Mouse (Mus musculus) c-Kit-negative CD71-positive TER-119-positive erythroid progenitor cells, embryonic 14.5 days (primary cell): Measurements from ENCODE around the gene Guk1.

Experiments used
- DNase-seq: peaks from one replicate; pipeline ENCODE4 v3.0.0-alpha.2; 2013; ENCODE audit warnings: low read depth, low spot score

Guk1 gene

DNA sequence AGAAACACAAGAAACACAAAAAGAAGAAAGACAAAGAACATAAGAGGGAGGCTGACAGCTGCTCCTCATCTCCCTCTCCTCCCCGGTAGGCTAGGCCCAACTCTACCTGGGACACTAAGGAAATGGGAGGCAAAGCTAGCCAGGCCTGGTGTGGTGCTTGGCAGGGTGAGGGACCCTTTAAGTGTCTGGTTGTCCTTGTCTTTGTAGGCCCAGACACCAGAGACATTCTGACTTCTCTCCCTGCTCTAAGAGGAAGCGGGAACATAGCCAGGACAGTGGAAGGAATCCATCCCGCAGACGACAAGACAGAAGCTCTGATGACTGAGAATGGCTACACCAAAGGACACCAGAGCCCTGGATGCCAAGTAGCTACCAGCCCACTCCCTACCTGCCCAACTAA, 18.0 kb upstream of the Guk1 start:
- DNase-seq: no peak

DNA sequence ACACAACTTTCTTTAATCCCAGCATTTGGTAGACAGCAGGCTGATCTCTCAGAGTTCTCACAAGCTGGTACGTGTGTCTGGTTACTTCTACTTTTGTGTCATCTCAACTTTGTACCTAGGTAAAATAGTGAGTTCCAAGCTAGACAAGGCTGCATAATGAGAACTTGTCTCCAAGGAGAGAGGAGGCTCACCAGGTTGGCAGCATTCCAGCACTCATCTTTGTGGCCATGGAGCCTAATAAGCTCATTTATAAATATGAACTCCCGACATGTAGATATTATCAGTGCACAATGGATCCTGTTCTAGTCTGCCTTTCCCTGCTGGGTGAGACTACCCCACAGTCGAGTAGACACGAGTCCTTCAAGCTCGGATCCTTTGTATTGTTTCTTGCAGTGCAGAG, 17.6 kb upstream of the Guk1 start:
- DNase-seq: no peak

DNA sequence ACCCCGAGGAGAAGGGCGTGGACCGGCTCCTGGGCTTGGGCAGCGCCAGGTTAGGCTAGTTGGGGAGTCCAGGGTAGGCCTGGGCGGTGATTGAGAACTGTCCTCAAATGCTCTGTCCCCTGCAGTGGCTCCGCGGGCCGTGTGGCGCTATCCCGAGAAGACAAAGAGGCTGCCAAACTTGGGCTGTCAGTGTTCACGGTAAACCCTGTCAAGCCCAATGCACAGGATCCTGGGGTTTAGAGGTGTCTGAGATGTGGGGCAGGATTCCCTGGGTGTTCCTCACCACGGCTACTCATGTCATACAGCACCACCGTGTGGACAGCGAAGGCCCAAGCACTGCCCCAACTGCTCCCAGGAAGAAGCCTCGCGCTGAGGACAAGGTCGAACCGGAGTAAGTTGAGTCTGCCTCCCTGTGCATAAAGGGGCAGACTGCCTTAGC, 17.0 kb upstream of the Guk1 start:
- peak; percentile 72 for DNase-seq

DNA sequence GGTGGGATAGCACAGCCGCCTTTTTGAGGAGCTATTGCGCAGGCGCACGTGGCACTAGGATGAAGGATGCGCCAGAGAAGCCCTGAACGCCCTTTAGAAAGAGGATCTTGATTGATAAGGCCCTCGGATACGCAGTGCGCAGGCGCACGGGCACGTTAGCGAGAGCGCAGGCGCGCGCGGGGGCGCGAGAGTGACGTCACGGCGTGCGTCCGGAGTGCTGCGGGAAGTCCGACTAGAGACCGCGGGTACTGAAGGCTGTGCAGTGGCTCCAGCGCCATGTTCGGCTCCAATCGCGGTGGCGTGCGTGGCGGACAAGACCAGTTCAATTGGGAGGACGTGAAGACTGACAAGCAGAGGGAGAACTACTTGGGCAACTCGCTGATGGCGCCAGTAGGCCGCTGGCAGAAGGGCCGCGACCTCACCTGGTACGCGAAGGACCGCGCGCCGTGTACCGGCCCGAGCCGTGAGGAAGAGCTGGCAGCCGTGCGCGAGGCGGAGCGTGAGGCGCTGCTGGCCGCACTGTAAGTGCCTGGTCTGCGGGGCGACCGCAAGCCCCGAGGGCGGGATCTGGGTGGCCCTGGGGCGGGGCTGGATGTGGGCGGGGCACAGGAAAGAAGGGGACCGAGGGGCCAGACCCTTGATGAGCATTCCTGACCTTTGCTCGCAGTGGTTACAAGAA, 16.3 kb upstream of the Guk1 start, which contains the start of gene 2310033P09Rik:
Gene 2310033P09Rik, plus strand, starts transcription at position 169 of the 679 bp plus-strand sequence.
- DNase-seq: peak; percentile 84

DNA sequence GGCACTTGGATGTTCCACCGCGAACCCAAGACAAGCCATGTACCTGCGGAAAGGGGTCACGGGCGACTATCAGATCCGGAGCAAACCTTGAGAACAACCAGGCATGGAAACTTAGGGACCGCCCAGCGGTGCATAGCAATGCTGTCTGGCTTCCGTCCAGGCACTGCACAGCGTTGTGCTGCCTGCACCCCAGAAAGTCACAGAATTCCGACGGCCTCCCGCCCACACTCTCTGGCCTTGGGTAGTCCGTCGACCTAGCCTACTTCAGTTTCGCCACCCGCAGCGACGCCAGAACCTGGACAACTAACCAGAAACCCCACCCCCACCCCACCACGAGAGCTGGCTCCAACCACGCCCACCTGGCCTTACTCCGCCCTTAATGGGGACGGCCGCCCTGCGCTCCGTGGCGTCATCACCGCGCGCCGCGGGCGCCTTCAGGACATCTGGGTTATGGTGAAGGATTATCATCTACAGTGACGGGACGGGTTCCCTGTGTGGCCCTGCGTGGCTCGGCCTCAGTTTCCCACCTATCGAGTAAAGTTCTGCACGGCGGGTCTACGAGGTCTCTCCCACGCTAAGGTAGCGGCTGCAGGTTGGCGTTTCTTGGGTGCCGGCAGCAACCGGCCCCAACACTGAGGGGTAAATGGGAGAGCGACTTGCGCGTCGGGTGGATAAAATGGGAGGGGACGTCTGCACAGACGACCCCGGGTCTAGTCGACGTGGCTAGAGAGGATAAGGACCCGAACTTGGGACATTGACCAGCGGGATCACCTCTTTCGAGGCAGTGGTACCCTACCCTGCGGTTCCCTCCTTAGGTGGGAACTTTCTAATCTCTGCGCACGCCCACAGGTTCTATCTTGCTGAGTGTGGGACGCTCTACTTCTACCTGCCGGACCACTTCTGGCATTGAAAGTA, 10.3 kb upstream of the Guk1 start, which contains the start of gene Mrpl55:
Gene Mrpl55, plus strand, starts transcription at position 406 of the 915 bp plus-strand sequence.
- DNase-seq: peak; percentile 87

DNA sequence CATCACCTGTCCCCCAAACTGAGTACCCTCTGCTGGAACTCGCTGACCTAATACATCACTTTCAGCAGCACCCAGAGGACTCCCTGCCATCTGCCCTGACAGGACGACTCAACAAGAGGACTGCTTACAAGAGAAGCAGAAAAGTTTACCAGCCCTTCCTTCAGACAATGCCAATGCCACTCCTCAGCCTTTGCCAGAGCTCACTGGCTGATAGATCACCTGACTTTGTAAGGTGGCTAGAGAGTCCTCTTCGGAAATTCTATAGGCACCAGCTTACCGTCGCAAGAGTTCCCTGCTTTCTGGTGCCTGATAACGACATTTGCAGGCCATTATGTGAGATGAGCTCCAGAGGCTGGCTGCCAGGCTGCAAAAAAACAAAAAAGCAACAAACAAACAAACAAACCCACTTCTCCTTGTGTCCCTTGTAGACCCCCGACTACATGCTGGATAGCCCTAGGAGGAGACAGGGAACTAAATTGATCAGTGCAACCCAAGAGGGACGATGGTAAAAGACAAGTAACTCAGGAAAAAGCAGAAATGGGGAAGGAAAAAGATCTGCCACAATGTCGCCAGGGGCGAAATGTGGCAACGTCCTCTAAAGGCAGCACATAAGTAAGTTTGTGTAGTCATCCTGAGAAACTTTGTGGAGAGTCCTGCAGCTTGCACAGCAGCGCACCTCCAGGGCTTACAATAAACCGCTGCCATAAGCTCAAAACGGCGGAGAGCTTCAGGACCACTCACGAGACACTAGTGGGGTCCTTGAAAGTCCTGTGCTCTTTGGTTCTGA, 9.4 kb upstream of the Guk1 start:
- no peak for DNase-seq

DNA sequence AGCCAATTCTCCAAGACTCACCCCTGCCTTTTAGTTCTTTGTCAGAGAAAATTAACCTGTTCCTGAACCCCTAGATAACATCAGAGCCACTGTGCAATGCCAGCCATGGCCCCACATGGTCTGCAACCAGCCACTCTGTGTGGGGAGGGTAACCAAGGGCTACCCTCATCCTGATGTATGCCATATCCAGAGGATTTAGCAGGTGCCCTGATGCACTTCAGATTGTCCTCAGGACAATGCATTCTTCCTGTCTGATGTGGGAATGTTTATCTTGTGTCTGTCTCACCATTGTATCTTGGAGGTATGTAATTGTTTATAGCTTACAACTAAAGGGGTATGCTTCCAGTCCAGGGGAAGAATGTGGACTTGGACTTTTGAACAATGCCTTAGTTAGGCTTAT, 4.2 kb upstream of the Guk1 start:
- no peak for DNase-seq

DNA sequence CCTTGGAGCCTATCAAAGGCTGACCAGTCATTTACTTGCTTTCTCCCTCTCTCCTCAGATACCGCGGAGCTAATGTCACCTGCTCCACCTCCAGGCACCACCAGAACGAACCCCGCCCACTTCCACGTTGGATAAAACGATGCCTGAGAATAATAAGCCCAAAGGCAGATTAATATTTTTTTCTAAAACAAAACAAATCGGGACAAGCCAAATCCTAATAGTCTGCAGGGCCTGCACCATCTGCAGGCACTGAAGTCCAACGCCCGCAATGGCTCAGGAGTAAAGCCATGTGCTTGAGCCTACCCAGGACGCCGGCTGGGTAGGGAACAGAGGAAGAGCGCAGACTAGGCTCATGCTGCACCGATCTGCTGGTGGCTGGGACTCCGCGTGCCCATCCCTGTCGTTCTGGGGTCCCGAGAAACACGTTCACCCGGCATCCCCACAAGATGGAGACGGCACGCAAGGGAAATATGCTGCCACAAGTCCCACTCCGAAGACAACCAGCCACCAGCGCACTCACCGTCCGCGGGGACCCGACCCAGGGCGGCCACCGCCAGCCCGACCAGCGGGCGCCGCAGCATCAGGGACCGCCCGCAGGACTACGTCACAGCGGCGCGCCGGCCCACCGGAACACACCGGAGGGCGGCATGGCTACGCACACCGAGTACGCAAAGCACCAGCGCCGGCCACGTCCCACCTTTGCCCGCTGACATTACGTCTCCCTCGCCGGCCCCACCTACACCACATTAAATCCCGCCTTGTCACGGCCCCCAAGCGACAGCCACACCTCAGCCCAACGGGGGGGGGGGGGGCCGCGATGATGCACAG, 567 bp downstream of the Guk1 start:
- DNase-seq: peak; percentile 65

DNA sequence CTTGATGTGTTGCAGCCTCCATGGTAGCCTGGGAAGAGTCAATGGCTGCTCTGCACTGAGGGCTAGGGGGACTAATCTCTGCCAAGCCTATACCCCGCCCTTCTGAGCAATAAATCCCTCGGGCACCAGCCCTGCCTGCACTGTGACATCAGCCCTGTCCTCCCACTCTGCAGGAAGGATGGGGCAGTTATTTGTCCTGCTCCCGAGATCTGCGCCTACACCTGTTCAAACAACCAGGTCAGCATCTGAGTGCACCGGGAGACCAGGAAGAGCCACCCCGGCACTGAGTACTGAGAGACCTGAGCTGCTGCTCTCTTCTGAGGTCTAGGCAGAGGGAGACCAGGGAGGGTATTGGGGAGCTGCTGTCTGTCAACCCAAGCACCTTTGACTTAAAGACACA, 4.3 kb downstream of the Guk1 start:
- DNase-seq: no peak

DNA sequence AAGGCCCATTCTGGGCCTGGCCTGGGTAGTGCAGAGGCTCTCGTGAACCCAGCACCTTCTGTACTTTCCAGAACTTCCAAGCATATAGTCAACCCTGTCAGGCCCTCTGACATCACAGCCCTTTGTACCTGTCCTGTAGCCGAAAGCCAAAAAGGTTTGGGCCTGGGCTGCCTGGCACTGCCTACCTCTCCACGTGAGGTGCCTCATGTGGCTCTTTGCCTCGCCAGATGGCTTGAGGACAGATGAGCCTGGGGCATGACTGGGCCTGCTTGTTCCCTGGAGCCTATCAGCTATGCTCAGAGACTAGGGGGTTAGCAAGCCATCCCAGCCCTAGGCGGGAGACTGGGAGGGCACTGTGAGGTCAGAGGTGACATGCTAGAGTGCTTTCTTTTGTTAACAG, 6.5 kb downstream of the Guk1 start:
- no peak for DNase-seq

DNA sequence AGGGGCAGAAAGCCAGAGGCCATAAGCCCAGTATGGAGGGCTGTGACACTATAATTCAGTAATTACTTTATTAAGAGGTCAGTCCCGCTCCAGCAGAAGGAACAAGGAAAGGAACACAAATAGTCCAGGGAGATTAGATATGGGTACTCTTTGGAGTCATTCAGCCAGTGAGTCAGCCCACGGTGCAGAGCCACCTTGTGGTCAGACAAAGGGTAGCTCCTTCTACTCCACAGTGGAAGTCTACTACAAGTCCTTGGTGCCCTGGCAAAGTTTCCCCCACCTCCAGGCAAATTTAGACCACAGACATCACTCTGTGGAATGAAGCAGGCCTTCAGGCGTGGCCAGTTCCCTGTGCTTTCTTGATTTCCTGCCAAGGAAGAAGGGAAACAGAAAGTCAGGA, 8.2 kb downstream of the Guk1 start:
- peak; percentile 67 for DNase-seq

DNA sequence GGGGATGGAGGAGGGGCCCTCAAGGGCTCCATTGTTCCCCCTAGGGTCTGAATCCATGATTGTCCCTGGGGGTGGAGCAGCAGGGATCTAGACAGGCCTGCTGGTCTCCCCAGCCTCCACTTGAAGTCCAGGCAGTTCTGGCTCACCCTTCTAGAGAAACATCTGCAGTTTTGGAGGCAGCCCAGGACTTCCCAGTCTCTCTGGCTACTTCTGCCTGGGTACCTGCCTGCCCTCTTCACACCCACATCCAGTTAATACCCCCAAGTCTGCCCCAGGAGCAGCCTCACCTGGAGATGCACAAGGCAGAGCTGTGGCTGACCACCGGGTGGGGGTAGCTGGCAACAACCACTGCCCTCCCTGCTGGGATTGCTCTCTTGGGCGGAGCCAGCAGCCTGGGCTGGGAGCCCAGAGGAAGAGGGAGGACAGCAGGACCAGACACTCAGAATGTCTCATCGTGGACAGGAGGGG, 9.1 kb downstream of the Guk1 start, which contains the start of gene Gjc2:
Gene Gjc2, minus strand, starts transcription at position 350 of the 468 bp plus-strand sequence.
- no peak for DNase-seq

DNA sequence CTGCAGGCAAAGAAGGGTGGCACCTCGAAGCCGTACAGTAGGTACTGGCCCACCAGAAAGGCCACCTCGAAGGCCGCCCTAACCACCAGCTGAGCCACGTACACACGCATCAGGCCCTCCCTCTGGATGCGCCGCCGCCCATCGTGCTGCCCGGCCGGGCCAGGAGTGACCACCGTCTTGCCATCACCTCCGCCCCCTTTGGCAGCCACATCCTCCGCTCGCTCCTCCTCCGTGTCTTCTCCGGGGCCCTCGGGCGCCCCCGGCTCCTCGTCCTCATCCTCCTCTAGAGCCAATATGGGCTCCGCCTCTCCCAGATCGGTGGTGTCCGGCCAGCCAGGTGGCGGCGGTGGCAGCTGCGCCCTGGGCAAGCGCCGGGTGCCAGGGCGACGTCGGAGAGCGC, 15.1 kb downstream of the Guk1 start:
- DNase-seq: no peak

DNA sequence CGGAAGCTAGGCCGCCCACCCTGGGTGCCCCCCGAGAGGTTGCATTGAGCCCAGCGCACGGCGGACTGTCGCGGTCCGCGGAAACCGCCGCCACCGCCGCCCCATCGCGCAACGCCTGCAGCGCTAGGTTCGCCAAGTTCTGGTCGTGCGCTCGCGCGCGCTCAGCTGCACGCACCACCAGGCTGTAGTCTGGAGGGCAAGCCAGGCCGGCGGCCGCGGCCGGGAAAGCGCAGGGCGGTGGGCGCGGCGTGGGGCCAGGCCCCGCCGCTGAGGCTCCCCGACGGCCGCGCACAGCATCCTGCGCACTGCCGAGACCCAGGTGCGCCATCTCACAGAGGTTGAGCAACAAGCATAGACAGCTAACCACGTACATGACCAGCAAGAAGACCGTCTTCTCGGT, 15.5 kb downstream of the Guk1 start:
- no peak for DNase-seq

DNA sequence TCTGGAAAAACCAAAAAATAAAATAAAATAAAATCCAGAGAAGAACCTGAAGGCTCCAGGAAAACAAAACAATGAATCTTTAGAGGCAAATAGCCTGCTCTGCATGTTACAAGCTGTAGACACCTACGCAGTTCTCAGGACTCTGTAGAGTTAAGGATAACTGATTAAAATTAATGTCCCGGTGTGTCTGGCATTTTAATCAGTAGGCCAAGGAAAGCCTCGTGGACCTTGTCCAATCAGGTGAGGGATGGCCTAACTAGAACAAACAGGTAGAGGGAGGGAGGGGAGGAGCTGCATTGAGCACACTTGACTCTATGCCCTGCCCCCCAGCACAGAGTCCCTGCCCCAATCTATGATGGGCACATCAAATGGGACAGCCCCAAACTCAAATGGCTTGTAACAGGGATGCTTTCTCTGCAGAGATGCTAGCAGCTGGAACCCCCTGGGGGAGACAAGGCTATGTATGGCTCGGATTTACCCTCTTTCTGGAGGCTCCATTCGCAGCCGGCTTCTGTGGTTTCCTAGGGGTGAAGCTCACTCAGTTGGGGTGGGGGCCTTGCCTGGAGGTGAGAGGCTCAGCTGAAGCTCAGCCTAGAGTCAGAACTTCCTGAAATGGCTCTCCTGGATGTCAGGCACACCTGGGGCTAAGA, 17.7 kb downstream of the Guk1 start:
- DNase-seq: no peak

DNA sequence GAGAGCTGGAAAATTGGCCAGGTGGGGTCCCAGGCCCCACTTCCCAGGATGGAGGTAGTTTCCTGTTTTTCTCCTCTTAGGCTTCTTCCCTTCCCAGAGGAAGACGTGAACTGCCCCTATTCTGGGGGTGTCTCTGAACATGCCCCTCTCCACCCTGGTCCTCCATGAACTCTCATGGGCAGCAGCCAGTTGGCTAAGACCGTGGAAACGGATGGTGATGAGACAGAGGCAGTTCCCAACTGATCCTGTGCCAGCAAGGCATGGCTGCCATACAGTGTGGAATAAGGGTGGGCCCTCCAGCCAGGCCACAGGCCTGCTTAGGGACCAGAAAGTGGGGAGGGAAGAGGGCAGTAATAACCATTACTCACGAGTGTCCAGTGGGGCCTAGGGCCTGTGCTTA, 21.5 kb downstream of the Guk1 start:
- DNase-seq: no peak

DNA sequence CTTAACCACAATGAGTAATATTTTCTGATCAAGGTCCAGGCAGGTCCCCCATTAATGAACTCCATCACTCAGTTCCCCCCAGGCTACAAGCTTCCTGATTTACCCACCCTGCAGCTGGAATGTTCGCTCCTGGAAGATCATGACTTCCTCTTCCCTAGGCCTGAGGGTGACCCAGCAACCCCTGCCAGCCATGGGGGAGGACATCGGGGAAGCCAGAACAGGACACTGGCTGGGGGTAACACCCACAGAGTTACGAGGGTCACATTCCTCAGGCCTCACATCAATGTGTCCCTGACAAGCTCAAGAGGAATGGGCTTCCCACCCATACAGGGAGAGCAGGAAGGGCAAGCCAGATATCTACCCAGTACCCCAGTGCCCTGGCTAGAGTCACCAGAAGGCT, 22.2 kb downstream of the Guk1 start:
- DNase-seq: no peak

DNA sequence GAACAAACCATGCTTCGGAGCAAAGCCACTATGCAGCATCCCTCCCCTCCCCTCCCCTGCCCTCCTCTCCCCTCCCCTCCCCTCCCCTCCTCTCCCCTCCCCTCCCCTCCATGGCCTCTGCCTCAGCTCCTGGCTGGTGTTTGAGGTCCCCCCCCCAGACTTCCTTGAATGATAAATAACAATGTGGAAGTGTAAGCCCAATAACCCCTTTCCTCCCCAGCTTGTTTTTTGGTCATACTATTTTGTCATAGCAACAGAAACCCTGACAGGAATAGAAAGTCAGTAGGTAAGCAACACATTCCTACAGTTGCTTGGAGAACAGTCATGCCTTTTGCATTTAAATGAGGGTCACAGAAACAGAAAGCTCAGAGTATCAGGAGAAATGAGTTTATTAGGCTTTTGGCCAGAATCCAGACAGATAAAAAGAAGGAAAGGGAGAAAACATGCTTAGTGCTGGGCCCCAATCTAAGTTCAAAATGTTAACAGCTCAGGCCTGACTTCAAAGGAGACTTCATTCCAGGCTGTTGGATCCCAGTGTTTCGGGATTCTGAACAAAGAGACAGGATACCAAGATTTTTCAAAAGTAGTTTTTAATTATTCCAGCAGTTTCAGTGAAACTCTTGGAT, 26.3 kb downstream of the Guk1 start:
- DNase-seq: no peak

DNA sequence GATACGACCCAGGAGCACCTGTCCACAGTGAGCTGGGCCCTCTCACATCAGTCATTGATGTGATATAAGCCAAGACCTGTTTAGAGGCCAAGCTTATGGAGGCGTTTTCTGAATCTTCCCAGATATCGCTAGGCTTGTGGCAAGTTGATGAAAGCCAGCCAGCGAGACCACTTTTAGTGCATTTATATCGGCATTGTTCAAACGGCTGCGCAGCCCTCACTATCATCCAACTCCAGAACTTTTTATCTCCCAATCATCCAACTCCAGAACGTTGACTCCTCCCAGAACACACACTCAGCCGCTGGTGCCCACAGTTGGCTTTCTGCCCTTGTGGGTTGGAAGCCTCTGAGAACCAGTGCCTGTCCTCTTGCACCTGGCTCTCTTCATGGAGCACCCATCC, 27.6 kb downstream of the Guk1 start:
- DNase-seq: peak; percentile 90
